Mouse (Mus musculus): ENCODE measurements around the gene Tppp3.

Tppp3 gene

DNA sequence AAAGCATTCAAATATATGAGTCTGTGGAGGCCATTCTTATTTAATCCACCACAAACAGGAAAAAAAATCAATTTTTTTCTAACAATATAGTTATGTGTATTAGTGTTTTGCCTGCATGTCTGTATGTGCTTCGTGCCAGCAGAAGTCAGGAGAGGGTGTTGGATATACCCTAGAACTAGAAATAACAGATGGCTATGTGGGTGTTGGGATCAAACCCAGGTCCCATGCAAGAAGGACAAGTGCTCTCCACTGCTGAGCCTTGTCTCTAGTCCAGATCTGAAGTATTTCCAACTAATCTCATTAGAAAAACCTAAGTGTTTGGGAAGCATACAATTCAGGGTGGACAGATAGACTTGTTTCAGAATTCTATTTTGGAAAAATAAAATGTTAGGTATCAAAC, 49.3 kb downstream of the Tppp3 start:
- DNase-seq, result peak; percentile 78

DNA sequence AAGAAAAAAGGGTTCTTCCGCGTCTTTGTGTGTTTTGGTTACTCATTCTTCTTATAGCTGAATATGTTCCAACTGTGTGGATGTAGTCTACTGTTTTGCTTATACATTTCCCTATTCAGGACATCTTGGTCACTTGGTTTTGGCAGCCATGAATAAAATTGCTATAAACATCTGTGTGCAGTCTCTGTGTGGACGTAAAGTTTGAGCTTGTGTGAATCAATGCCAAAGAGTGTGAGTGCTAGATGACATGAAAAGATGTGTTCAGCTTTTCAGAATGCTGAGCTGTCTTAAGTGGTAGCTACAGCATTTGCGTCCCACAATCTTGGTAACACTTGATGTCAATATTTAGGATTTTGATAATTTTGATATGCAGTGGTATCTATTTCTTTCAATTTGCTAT, 51.5 kb downstream of the Tppp3 start:
- no peak for DNase-seq

DNA sequence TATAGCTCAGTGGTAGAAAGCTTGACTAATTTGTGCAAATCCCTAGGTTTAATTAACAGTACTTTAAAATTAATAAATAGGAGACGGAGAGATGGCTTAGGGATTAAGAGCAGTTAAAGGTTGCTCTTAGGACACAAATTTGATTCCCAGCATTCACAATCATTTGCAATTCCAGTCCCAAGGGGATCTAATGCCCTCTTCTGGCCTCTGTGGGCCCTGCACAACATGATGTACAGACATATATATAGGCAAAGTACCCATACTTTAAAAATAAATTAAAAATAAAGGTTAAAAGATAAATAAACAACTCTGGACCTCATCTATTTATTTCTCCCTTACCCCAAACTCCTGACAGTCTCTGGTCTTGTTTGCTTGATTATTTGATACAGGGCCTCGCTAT, 52.3 kb downstream of the Tppp3 start:
- DNase-seq, result no peak
